Mouse (Mus musculus) heart, postnatal 0 days (tissue): ENCODE results near the gene Eps8l1. TPM values are rescaled to one million over a fixed set of nuclear protein-coding genes. Genes with fewer than 3 reads are reported as not detected.

Experiments used
- ATAC-seq: fragments of 200-750 bp; cut with Nextera tagmentation; 2 replicates; pipeline ENCODE4 v1.8.0; 2017; ENCODE audit warnings: low read depth, moderate number of reproducible peaks, moderate library complexity; ENCODE audit not compliant: insufficient read depth
- DNase-seq: peaks from one replicate; pipeline ENCODE4 v3.0.0-alpha.2; 2016; ENCODE audit warnings: low spot score
- H3K27ac ChIP-seq: fragments of 300-500 bp; sonication (generic); 2 replicates; pipeline ENCODE4 v1.5.1; 2014; ENCODE audit warnings: low read depth, mild to moderate bottlenecking
- H3K27me3 ChIP-seq: fragments of 300-500 bp; sonication (generic); 2 replicates; pipeline ENCODE4 v1.6.1; 2014; ENCODE audit warnings: low read length, mixed read lengths; ENCODE audit not compliant: control insufficient read depth, insufficient read depth
- H3K36me3 ChIP-seq: fragments of 300-500 bp; sonication (generic); replicated peaks from 2 replicates; pipeline ENCODE4 v1.6.1; 2014; ENCODE audit warnings: low read length, mixed read lengths; ENCODE audit not compliant: control insufficient read depth, insufficient read depth
- H3K4me1 ChIP-seq: fragments of 300-500 bp; sonication (generic); 2 replicates; pipeline ENCODE4 v1.6.1; 2014; ENCODE audit warnings: antibody characterized with exemption; ENCODE audit not compliant: control insufficient read depth, insufficient read depth
- H3K4me2 ChIP-seq: fragments of 300-500 bp; sonication (generic); 2 replicates; pipeline ENCODE4 v1.6.1; 2014; ENCODE audit warnings: low read depth, mild to moderate bottlenecking, low read length, moderate library complexity
- H3K4me3 ChIP-seq: fragments of 300-500 bp; sonication (generic); 2 replicates; pipeline ENCODE4 v1.5.1; 2014; ENCODE audit warnings: low read depth, low read length
- H3K9ac ChIP-seq: fragments of 300-500 bp; sonication (generic); replicated peaks from 2 replicates; pipeline ENCODE4 v1.6.1; 2014; ENCODE audit warnings: low read depth, low read length, mixed read lengths
- H3K9me3 ChIP-seq: fragments of 300-500 bp; sonication (generic); replicated peaks from 2 replicates; pipeline ENCODE4 v1.6.1; 2016; ENCODE audit warnings: low read length; ENCODE audit not compliant: control insufficient read depth
- CTCF ChIP-seq: IDR thresholded peaks from 2 replicates; pipeline ENCODE4 v1.5.1; 2016; ENCODE audit warnings: antibody characterized with exemption, control low read depth, low read depth
- EP300 ChIP-seq: IDR thresholded peaks from 2 replicates; pipeline ENCODE4 v1.6.1; 2016; ENCODE audit warnings: antibody characterized with exemption, low read depth
- WGBS: fragments of 180-500 bp; shearing (Covaris S2); extraction: QIAGEN DNeasy Blood & Tissue Kit; methylation state at CpG from one replicate; pipeline ENCODE4 v1.1.7; 2014; 5-methylcytosine and 5-hydroxymethylcytosine counted together
- polyA plus RNA-seq: library from polyadenylated mRNA; unstranded; fragments of >200 nt; fragmentation: Nextera tagmentation; extraction: Ambion mirVana; gene quantifications from 2 replicates; pipeline ENCODE4 v1.2.1, GENCODE M21; 2015
- total RNA-seq: library from RNA; depleted of rRNA; stranded (reverse); fragments of >200 nt; gene quantifications from 2 replicates; pipeline ENCODE4 v1.2.3, GENCODE M21; 2014; ENCODE audit warnings: low replicate concordance

Eps8l1 gene
- total and polyA plus RNA-seq, 2 experiments from 2014 or later = 0.88 to 1.00 TPM

DNA sequence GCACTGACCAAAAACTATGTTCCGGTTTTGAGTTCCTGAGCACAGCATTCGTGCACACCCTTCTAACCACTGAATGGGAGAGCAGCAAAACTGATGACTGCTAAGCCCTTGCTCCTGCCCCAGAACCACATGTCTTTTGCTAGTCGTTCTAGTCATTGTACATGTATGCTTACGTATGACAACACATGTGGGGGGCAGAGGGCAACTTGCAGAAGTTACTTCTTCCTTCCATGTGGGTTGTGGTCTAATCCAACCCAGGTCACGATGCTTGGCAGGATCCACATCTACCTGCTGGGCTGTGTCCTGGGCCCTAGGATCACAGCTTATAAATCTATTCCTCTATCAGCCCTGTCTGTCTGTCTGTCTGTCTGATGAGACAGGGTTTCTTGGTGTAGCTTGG is 43.4 kb downstream of the Eps8l1 start:
- TF ChIP-seq CTCF (no peak), EP300 (no peak)
- ATAC-seq = no peak
- peaks cover 18% of the 10 kb centered on the region for H3K4me1 ChIP-seq
- no peaks in the 10 kb centered on the region for H3K36me3 ChIP-seq
- DNase-seq = no peak
- no peaks in the 10 kb centered on the region for H3K27me3 ChIP-seq
- H3K27ac ChIP-seq = peak overlapping the region; percentile 22; the same call in 1 of the 2 replicates
- no peaks in the 10 kb centered on the region for H3K9me3 ChIP-seq
- 66% methylated on average over 5 of the region's 5 CpGs for WGBS
- no peak overlapping the region for H3K9ac ChIP-seq
- no peak overlapping the region for H3K4me3 ChIP-seq
- no peak overlapping the region for H3K4me2 ChIP-seq

DNA sequence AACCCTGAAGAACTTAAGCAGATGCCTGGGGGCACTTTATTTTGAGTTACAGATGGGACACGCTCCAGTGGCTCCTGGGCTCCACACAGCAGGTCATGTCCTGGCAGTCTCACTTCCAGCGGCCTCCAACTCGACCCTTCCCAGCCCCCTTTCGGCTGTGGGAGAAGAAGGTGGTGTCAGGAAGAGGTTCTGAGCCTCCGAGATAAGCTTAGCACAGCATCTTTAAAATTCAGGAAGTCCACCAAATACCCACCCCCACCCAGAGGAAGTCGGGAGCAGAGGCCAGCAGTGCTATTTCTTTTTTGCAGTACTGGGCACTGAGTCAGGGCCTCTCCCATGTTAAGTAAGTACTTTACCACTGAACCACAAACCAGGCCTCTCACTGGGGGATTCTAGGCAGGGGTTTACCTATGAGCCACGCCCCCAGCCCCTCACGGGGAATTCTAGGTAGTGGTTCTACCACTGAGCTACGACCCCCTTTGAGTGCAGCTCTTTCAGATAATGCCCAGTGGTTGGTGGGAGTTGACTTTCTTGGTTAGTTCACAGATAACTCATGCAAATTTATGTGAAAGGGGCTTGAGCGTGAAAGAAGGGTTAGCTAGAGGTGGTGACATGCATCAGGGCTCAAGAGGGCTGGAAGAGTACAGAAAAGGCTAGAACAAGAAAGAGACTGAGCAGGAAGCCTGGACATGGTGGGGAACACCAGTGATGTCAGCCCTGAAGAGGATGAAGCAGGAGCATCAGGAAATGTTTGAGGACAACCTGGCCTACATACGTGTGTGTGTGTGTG is 44.4 kb downstream of the Eps8l1 start:
- no peaks in the 10 kb centered on the region for H3K36me3 ChIP-seq
- H3K9me3 ChIP-seq = no peaks in the 10 kb centered on the region
- DNase-seq (no peak), ATAC-seq (no peak)
- no peak overlapping the region for H3K4me3 ChIP-seq
- no peak overlapping the region for H3K9ac ChIP-seq
- WGBS = 42% methylated on average over 11 of the region's 11 CpGs
- no peak for TF ChIP-seq EP300
- no peak for TF ChIP-seq CTCF
- H3K4me1 ChIP-seq = peaks cover 14% of the 10 kb centered on the region
- no peaks in the 10 kb centered on the region for H3K27me3 ChIP-seq
- no peak overlapping the region for H3K4me2 ChIP-seq
- peak overlapping the region; percentile 55 for H3K27ac ChIP-seq

DNA sequence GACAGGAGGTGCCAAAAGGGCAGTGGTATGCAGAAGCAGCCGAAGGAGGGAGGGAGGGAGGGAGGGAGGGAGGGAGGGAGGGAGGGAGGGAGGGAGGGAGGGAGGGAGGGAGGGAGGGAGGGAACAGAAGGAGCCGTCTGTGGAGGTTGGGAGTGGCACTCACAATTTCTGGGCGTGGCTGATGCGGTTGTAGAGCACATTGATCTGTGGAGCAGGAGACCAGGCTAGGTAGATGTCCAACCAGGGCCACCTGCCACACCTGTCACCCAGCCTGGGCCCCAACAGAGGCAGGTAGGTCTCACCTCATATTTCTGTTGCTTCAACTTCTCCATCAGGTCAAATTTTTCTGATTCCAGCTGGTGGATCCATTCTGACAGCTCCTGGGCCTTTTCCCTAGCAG is 46.7 kb downstream of the Eps8l1 start:
- peaks cover 31% of the 10 kb centered on the region for H3K4me1 ChIP-seq
- no peak overlapping the region for H3K4me2 ChIP-seq
- H3K4me3 ChIP-seq = no peak overlapping the region
- no peaks in the 10 kb centered on the region for H3K9me3 ChIP-seq
- no peak overlapping the region for H3K9ac ChIP-seq
- H3K27ac ChIP-seq = no peak overlapping the region
- no peaks in the 10 kb centered on the region for H3K36me3 ChIP-seq
- no peak for TF ChIP-seq CTCF
- ATAC-seq (no peak), DNase-seq (no peak)
- H3K27me3 ChIP-seq = no peaks in the 10 kb centered on the region
- 57% methylated on average over 3 of the region's 4 CpGs for WGBS

DNA sequence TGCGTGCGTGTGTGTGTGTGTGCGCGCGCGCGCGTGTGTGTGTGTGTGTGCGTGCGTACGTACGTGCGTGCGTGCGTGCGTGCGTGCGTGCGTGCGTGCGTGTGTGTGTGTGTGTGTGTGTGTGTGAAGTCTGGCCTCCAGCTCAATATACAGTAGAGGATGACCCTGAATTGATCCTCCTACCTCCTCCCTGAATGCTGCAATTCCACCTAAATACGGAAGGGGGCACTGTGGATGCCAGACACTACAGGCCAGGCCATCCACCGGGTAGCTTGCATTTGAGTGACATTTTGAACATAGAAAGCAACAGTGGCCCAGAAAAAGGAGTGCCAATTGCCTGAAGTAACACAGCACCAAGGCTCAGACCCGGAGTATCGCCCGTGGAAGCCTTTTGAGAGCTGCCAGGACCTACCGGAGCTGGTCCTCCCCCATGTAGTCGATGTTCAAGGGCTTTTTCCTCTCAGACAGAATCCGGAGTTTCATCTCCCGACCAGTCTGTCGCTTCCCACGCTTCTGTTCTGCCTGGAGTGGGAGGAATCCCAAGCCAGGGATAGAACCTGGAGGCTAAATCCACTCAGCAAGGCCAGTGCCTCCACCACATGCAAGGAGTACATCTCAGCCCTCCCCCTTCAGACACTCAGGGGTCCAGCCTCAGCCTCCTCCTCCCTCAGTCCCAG is 47.7 kb downstream of the Eps8l1 start:
- ATAC-seq (no peak), DNase-seq (no peak)
- Histone ChIP-seq H3K4me3 (no peak overlapping the region), H3K27ac (no peak overlapping the region), H3K4me2 (no peak overlapping the region), H3K4me1 (peaks cover 36% of the 10 kb centered on the region), H3K27me3 (no peaks in the 10 kb centered on the region), H3K9ac (no peak overlapping the region), H3K36me3 (no peaks in the 10 kb centered on the region), H3K9me3 (no peaks in the 10 kb centered on the region)
- 67% methylated on average over 14 of the region's 32 CpGs for WGBS
- TF ChIP-seq CTCF (peak; percentile 55), EP300 (no peak)

DNA sequence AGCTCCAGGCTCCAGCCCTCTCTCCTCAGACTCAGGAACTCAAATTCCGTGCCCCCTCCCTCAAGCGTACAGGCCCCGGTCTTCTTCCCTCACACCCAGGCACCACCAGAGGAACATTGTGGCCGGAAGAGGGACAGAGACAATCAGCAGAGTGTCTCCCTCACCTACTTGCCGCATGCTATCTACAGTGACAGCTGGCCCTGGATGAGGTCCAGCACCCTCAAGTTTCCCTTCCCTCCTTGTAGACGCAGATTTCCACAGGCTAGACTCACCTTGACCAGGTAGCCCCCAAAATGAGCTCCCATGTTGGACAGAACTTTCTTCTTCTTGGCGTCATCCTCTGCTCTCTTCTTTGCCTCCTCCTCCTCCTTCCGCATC is 48.3 kb downstream of the Eps8l1 start:
- no peak overlapping the region for H3K27ac ChIP-seq
- peaks cover 39% of the 10 kb centered on the region for H3K4me1 ChIP-seq
- no peaks in the 10 kb centered on the region for H3K9me3 ChIP-seq
- TF ChIP-seq CTCF = no peak
- DNase-seq = no peak
- H3K36me3 ChIP-seq = no peaks in the 10 kb centered on the region
- H3K4me3 ChIP-seq = no peak overlapping the region
- no peak for ATAC-seq
- WGBS = 77% methylated on average over 8 of the region's 8 CpGs
- no peak overlapping the region for H3K4me2 ChIP-seq
- no peak overlapping the region for H3K9ac ChIP-seq
- no peaks in the 10 kb centered on the region for H3K27me3 ChIP-seq
